Mouse (Mus musculus) ovary, postnatal 36 days (tissue): Measurements from ENCODE around the gene Myo1c.
A peak's percentile ranks its signal among the peaks of the same experiment; 100 is the strongest.

Experiments
- DNase-seq: peaks from one replicate; pipeline ENCODE4 v3.0.0; 2022; ENCODE audit warnings: low spot score, mixed read lengths

Gene Myo1c

DNA sequence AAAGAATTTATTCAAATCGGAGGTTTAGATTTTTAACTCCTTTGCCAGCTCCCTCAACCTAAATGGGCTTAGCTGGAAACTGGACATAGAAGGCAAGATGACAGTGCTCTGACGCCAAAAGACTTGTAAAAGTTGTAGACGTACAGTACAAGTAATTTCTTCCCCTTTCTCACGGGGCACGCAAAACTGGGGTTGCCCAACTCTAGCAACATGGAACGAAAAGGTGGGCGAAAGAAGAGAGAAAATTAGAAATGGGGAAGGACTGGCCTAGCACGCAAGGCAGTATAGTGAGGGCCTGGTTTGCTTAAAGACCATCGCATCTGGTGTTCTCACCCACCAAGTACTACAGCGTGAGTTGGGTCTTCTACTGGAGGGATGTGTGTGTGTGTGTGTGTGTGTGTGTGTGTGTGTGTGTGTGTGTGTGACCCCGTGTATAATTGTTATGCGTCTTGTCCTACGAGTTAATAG is 688 bp downstream of the Myo1c start:
- no peak for DNase-seq

DNA sequence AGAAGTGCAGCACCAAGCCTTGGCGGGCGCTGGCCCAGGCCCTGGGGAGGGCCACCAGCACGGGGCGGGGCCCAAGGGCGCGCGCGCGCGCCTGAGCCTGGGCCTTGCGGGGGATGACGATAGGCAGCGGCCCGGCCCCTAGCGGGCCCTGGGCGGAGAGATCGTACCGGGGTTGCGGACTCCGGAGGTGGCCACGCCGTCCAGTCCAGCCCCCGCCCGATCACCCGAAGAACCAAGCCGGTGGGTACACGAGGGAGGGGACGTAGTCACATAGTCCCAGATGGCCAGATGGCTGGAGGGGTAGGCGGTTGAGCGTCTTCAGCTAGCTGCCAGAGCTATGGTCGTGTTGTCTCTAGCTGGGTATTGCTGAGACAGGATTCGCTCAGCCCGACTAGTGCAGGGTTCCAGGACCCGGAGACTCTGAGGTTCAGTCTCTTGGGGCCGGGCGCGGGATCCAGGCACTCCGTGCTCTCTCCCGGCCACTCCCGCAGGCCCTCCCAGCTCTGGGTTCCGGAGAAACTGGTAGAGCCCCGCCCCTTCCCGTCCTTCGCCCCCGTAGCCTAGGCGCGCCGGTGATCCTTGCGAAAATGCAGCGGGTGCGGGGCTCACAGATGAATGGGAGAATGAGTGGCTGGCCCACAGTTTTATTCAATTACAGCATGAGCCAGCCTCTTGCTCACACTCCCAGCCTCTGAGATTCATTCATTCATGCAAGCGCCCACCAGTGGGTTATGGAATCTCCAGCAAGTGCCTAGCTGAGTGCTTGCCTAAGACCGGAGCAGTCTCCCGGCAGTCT is 1.3 kb downstream of the Myo1c start:
- DNase-seq, result peak; percentile 87

DNA sequence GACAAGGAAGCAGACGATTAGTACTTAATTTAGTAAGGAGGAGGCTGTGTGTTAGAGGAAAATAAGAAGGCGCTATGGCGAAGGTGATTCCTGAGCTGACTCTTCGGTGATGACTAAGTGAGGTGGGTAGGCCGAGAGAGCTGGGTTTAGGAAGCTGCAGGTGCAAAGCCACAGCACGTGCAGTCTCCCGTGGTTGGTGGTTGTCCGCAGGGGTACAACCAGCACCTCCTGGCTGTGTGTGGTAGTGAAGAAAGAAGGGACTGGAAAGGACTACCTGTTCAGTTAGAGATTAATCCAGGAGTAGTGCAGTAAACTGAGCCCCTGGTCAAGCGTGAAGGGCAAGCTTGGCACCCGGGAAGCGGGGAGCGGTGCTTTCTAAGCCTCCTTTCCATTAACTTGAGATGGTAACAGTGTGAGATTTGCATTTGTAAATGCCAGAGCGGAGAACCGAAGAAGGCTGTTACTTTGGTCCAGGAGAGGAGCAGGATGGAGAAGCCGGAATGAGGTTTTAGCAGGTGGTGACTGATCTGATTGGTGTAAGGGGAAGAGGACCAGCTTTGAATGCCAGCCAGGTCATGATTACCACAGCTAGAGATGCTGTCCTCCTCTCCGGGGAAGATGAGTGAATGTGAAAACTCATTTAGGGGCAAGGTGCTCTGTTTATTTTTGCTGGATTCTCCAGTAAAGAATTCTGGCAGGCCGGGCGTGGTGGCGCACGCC is 2.1 kb downstream of the Myo1c start:
- DNase-seq, result no peak

DNA sequence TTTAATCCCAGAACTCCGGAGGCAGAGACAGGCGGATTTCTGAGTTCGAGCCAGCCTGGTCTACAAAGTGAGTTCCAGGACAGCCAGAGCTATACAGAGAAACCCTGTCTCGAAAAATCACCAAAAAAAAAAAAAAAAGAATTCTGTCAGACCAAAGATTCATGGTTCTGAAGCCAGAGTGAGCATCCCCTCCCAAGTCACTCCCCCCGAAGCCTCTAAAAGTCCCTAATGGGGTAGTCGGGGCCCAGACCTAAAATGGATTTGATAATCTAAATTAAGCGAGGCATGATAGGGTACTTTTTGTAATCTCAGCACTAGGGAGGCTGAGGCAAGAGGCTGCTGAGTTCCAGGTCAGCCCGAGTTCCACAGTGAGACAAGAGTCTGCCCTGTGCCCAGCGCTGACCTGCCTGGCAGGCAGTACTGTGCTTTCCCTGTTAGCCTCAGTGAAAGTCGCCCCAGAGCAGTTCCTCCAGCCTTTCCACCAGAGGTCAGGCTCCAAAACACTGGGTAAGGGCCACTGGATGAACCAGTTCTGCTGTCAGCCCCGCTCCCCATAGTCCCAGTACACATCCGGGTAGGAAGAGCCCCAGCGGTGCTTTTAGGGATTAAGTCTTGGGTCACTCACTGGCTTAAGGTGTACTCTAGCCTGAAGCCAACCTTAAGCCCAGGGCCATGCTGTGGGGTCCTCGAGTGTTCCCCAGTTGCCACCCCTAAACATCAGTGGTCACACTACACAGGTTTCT is 2.8 kb downstream of the Myo1c start:
- DNase-seq, result no peak

- DNase-seq, result peak; percentile 82
Observed at GRCm38 (mm10) chr11:75653781-75654470, 3.6 kb downstream of the Myo1c start.

DNA sequence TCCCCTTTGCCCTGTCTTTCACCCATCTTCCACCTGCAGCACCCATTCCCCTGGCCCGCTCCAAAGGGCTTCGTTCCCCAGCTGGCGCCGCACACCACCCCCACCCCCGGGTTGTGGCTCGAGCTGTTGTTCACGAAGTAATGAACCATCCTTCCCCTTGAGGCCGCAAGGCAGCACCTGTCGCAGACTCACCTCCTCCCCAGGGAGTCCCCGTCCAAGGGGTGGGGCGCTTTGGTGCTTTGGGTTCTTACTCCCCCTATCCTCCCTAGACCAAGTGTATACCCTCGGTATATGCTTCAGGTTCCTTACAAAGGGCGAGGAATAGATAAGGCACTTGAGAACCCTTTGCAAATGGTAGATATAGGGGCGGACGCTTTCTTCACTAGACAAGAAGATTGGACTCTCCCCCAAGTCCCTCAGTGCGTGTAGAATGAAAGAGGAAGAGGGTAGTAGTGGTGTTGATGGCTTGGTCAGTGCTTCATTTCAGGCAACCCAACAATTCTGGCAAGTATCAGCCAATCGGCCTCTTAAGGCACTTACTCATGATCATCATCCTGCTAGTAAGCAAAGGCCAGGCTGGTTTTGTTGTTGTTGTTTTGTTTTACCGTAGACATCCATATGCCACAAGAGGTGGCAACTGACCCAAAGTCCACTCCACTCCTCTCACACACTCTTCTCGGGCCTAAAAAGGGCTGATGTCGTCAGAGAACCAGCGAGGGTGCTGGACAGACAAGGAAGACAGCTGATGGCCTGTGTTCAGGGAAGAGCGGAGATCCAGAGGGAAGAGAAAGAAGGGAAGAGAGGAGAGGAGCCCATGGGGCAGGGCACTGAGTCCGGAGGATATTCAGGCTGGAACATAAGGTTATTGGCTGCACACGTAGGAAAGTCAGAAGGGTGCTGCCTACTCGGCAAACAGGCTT is 4.4 kb downstream of the Myo1c start:
- no peak for DNase-seq

DNA sequence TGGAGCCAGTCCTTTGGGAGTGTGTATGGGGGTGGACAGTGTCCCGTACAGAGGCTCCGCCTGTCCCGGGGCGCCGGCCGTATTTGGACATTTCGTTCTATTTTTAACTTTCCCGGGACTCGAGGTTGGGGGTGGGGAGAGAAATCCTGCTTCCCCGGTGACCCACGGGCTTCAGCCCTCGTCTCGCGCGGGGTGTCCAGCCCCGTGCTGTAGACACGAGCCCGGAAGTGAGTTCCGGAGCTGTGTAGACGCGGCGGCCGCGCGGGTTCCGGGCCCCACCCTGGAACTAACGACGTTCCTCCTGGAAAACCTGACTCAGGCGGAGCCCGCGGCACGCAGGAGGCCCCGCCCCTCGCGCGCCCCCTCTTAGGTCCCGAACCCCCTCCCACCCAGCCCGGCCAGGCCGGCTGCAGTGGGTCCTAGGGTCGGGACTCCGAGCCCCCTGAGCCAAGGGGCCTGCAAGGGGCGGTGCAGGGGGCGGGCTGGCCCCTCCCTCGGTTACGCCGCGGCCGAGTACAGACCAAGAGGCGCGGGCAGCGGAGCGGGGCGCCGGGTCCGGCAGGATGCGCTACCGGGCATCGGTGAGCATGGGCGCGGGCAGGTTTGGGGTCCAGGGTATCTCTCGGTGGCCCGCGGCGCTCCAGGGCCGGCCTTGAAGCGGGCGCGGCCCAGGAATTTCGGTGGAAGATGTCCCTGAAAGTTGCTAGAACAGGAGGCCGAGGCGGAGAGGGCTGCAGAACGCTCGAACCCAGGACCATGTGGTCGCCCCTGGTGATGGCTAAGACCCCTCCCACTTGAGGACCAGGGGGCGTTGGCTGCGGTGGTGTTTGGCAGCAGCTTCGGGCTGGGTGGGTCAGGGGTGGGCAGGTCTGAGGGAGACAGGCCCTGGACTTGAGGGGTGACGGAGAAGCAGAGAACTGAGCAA is 5.6 kb downstream of the Myo1c start:
- DNase-seq, result peak; percentile 80

- no peak for DNase-seq
Observed at GRCm38 (mm10) chr11:75656621-75657590, 6.6 kb downstream of the Myo1c start.

DNA sequence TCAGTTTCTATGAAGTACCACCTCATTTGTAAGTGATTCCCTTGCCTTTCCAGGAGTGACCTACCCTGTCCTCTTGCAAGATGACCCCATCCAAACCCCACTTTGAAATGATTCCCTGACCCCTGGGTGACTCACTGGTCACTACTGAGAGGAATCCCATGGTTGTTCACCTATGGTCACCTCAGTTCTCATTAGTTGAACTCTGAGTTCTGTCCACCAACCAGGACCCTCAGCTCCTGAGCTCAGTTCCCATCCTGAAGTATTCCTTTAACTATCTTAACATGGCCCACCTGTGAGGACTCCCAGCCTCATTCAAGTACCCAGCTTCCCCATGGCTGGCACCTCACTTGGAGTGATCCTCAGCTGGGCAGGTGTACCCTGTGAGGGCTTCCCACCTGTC is 7.5 kb downstream of the Myo1c start:
- DNase-seq, result no peak

DNA sequence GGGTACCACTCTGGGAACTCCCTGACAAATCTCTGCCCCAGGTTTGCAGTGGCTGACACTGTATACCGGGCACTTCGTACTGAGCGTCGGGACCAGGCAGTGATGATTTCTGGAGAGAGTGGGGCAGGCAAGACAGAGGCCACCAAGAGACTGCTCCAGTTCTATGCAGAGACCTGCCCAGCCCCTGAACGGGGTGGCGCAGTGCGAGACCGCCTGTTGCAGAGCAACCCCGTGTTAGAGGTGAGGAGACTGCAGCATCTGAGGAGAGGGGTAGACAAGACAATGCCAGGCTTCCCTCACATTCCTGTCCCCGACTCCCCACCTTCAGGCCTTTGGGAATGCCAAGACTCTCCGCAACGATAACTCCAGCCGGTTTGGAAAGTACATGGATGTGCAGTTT is 8.0 kb downstream of the Myo1c start:
- DNase-seq, result no peak

DNA sequence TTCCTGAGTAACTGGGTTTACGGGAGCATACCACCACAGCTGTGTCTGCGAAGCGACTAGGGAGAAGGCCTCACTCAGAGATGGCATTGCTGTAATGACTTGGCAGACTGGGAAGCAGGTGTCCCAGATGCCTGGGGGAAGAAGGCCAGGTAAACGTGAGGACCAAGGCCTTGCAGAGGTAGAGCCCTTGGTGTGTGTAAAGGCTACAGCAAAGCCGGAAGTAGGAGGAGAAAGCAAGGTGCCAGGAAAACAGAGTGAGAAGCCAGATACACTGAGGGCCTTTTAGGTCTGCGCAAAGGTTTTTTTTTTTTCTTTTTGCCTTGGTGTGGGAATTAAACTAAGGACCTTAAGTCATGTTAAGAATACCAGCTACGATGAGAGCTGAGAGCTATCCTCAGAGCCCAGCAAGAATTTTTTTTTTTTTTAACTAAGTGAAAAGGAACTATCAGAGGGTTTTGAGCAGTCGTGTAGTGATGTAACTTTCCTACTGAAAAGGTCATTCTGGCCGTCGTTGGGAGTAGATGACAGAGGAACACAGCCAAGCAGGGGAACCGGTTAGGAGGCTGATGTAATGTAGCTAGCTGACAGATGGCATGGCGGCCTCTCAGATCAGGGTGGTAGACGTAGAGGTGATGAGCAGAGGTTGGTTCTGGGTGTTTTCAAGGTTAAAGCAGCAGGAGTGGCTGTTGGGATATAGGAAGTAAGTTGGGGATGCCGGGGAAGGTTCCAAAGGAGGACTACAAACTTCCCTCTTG is 8.9 kb downstream of the Myo1c start:
- no peak for DNase-seq

GRCm38 (mm10) chr11:75660081-75660590 is 9.8 kb downstream of the Myo1c start:
- DNase-seq, result no peak

DNA sequence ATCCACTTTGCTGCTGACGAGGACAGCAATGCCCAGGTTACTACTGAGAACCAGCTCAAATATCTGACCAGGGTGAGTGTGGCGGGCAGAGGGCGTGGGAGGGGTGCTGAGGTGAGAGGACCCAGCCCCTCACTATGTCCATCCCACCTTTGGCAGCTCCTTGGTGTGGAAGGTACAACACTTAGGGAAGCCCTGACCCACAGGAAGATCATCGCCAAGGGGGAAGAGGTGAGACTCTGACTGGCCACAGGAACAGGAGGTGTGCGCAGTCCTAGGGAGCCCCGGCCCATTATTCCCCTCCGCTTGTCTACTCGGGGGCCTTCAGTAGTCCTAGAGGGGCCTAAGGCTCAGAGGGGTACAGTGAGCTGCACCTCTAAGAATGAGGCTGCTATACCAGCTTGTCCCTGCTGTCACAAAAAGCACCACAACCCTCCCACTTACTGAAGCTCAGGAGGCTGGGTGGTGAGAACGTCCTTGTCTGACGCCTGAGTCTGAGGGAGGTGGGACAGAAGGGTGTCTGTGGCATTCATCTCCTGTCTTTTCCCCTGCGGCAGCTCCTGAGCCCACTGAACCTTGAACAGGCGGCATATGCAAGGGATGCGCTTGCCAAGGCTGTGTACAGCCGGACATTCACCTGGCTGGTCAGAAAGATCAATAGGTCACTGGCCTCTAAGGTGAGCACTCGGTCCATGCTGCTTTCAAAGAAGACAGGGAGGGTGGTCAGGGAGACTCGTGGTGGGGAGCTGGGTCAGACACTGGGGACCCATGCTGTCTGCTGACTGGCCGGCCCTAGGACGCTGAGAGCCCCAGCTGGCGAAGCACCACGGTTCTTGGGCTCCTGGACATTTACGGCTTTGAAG is 10.9 kb downstream of the Myo1c start:
- DNase-seq, result no peak

- DNase-seq, result no peak
Observed at GRCm38 (mm10) chr11:75662131-75662530, 11.8 kb downstream of the Myo1c start.

GRCm38 (mm10) chr11:75666296-75666695 is 16.0 kb downstream of the Myo1c start:
- no peak for DNase-seq

DNA sequence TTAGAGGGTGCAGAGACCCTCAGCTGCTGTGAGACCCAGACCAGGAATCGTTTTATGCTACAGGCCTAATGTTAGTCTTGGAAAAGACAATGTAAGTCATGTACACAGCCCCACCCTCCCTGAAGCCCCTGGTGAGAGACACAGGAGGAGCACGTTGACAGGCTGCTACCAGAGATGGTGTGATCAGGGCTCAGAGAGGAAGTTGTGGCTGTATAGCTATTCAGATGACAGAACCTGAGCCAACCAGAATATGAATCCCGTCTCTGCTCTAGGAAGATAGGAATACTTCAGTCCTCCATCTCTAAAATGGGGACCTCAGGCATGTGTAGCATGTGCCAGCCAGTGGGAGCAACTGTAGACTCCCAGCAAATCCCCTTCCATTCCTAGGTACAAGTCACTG is 18.3 kb downstream of the Myo1c start:
- no peak for DNase-seq
